Mouse (Mus musculus) urinary bladder, postnatal 4 days (tissue): ENCODE measurements around the gene Vat1.
"Not testable (repeated sequence)": the region's sequence is repeated elsewhere in the genome, so short reads cannot be mapped to it uniquely, and the experiment has no call there.

Experiments used
- DNase-seq, 2 experiments: peaks; one replicate each; pipeline ENCODE4 v3.0.0; 2021 to 2022; ENCODE audit warnings: low spot score in 2 of 2

Gene Vat1

DNA sequence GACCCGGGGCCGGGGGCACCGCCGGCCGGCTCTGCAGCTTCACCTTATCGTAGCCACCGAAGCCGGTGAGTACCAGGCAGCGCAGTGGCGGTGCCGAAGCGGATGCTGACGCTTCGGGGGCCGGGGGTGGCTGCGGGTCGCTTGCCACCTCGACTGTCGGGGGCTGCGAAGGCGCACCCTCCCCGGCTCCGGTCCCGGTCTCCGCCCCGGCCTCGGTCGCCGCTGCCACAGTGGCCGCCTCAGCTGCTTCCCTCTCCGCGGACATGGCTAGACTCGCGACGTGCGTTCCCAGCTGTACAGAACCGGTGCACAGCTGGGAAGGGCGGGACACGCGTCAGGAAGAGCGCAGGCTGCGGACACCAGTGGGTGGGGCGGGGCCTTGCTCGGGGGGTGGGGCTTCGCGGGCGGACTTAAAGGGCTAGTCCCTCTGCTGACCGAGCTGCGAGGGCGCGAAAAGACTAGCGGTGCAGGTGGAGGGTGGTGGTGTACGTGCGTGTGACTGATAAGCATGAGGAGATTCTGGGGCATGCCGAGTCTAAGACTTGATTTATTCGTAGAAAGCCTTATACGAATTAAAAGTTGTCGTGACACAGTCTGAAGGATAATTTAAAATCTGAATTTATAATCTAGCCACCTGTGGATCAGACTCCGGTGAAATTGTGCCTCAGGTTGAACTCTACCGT is at the start of gene Vat1:
TSS of gene Vat1 (minus strand) at position 362 of the 683 bp plus-strand sequence.
- peak; percentile 70 to 77 for DNase-seq

DNA sequence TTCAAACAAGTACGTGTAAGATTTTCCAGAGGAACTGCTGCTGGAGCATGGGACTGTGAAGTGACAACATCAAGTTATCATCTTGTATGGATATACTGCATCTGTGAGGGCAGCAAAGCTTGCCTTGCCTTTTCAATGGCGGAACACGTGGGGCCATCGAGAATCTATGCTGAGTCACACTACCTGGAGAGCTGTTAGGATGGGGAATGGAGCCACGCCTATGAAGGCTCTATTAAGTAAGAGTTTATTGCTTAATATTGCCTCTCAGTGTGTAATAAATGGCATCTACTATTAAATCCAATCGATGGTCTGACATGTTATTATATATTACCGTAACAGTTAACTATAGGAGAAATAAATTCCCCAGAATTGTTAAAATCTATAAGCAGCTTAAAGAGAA is 41.1 kb upstream of the Vat1 start:
- DNase-seq: no peak

DNA sequence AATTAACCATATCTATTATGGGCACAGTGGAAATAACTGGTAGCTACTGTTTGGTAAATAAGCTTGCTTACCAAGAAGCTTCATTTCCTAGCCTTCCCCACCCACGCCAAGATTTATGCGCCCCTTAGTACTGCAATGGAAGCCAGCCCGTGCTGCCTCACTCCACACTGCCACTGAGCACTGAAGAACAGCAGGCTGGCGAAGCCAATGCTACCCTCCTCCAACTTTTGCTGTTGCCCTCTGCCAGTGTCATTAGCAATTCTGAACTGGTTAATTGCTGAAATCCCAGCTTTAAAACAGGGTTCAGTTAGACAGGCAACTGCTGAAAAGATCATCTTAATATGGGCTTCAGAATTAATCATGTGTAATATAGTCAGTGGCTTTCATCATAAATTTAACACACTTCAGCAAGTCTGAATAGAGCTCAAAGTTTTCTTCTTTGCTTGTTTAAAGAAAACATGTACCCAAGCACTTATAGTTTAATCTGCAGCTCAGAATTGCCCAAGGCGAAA is 40.3 kb upstream of the Vat1 start:
- DNase-seq: no peak

DNA sequence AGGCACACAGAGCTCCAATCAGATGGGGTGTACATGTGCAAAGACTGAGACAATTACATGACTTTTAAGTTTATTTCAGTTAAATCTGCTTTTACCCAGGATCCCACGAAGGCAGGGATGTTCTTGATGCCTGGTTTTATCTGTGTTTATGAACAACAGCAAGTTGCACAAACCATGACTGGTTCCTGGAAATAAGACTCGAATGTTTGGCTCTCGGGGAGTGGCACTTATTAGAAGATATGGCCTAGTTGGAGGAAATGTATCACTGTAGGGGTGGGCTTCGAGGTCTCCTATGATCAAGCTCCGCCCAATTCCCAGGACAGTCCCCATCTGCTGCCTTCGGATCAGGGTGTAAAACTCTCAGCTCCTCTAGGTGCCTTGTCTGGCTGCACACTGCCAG is 20.1 kb upstream of the Vat1 start:
- DNase-seq: no peak

DNA sequence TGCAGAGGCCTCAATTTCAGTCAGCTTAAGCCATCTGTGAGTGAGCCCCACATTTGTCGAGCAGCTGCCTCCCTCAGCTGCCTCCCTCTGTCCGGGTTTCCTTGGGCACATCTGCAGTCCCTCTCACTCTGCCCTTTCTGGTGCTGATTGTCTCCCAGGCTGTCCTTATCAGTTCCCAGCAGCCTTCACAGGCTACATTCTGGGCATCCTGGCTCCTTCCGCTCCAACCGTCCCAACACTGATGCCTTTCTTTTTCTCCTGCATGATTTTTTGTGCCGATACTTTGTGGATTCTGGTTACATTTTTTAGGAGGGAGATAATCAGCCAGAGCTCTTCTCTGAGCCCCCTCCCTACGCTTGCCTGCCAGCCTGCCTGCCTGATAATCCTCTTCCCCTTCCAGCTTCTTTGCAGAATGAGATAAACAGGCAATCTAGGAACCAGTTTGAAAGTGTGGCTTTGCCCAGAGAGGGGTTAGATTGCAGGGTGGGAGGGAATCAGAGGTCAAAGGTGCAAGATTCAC is 19.5 kb upstream of the Vat1 start:
- no peak for DNase-seq

DNA sequence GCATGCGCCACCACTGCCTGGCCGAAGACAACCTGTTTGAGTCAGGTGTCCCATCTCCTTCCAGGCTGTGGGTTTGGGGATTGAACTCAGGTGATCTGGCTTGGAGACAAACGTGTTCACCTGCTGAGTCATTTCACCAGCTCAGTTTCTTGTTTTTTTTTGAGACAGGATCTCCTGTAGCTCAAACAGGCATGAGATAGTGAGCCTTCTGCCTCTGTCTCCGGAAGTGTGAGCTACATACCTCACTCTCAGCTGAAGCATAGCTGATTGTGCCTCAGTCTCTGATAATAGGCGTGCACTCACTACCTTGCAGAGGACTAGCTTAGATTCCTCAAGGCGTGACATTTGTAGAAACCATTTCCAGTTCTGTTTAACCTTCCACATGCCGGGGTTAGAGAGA is 18.8 kb upstream of the Vat1 start:
- DNase-seq: no peak

DNA sequence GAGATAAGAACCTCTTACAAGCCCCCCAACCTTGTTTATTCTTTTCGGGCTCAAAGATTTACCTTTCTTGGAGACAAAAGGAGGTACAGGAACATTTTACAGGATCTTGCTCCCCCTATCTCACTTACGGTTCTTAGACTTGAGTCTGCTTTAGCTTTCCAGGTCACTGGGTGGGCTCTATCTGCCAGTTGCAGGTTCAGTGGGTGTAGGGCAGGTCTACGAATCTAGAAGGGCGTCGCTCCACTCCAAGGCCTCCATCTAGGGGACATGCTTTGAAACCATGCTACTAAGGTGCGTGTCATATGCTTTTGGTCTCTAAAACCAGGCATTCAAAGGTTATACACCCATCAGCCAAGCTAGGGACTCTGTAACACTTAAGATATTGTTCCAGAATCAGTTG is 18.2 kb upstream of the Vat1 start:
- no peak for DNase-seq

DNA sequence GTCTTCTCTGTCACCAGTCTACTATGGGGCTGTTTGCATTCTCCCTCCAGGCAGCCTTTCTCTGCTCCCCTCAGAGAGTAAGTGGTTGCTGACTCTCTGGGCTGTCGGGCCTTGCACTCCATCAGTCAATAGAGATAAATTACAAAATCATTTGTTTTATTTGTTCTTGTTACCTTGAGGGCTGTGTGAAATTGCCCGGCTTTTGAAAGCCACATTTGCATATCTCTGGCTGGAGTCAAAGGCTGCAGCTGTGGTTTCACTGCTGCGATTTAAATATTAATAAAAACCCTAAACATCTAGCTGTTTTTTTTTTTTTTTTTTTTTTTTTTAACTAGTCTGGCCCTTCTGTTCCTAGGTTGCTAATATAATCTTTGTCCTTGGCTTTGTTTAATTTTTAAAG is 17.8 kb upstream of the Vat1 start:
- no peak for DNase-seq

DNA sequence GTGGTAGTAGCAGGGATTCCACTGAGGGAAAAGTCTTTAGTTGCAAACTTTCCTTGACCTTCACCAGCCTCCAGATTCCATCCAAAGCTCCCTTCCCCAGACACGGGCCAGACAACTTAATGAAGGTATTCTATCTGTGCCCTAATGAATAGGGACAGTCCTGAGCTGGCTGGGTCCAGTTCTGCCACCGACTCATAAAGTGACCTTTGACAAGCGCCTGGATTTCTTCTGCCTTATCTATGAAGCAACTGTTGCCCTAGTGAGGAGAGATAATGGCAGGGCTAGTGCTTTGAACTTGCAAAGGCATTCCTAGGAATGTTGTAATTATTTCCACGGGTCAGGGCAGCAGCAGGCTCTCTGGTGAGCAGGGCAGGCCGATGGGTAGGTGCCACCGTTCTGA is 14.9 kb upstream of the Vat1 start:
- no peak for DNase-seq

DNA sequence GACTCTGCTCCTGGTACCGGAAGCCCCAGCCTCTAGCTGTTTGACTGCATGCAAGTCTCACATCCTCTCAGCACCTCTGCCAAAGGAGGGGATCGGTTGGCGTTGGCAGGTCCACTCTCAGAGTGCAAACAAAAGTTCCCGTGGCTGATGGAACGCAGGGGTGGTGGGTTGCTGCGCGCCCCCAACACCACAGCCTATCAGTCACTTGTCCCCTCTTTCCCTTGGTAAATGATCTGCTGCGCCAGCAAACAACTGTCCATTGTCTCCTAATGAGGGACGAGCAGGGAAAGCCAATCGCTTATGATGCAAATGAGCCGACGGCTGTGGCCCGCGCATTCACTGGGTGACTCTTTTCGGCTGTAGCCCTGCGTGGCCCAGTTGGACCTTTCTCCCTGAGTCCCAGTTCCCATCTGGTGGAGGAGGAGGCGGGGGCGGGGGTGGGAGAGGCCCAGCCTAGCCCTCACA is 13.2 kb upstream of the Vat1 start:
- no peak for DNase-seq

DNA sequence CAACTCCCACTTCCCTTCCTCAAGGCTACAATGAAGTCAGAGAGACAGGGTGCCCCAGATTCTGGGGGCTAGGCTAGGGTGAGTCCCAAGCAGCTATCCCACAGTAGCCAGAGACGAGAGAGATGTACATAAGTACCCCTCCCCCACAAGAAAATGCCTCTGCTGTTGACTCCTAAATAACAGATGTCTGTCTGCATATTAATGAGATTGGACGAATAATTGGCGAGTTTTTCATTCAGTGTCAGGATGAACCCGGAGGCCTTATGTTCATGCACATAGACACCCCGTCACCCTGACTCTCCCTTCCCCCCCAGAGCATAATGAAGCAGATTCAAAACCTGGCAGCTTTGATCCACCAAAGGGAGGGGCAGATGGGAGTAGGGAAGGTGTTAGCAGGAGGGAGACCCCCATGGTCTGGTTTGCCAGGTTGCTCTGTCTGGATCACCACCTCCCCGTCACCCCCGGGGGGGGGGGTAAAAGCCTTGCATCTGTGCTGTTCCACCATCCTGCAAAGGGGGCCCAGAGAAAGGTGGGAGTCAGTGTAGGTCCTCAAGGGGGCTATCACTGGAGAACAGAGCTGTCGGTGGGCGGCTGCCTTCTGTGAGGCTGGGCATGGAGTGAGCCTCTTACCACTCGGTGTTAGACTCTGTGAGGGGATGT is 11.7 kb upstream of the Vat1 start:
- no peak for DNase-seq

DNA sequence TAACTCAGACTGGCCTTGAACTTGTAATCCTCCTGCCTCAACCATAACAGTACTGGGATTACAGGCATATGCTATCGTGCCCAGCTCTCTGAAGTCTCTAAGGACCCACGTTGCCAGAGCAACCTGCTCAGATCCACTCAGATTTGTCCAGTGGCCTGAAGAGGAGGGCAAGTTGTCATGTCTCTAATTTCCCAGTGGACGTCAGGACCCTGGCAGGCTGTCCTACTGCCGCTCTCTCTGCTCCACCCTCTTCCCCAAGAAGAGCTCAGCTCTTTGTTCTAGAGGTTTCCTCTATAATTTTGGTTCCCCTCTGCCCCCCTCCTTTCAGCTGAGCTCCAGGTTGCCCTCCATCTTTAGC is 11.1 kb upstream of the Vat1 start:
- DNase-seq: no peak

DNA sequence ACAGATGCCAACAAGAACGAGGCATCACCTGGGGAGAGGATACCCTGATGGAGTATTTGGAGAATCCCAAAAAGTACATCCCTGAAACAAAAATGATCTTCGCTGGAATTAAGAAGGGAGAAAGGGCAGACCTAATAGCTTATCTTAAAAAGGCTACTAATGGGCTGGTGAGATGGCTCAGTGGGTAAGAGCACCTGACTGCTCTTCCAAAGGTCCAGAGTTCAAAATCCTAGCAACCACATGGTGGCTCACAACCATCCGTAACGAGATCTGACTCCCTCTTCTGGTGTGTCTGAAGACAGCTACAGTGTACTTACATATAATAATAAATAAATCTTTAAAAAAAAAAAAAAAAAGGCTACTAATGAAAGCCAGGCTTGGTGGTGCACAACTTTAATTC is 10.3 kb upstream of the Vat1 start:
- not testable (repeated sequence) for DNase-seq

DNA sequence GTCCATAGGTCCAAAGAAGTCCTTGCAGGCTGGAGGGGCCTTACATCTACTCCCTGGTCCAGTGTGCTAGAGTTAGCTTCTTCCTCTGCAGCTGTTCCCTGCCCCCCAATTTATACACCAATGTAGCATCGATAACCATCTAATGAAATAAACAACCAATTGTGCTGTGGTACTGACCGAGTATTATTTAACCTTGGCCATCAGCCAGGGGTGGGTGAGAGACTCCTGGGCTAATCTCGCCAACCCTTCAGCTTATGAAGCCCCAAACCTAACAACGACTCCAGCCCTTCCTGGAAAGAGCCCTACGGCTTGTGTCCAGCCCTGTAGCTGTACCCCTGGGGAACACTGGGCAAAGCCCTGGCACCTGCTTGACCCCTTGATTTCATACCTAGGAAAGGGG is 8.3 kb upstream of the Vat1 start:
- DNase-seq: no peak

DNA sequence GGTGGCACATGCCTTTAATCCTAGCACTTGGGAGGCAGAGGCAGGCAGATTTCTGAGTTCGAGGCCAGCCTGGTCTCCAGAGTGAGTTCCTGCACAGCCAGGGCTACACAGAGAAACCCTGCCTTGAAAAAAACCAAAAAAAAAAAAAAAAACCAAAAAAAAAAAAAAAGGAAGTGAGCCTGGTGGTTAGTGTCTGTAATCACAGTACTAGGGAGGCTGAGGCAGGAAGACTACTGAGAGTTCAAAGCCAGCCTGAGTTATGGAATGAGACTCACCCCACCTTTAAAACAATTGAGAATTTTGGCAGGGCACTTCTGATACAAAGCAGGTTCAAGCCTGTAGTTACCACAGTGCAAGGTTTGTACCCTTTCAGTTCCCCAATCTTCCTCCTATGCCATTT is 7.7 kb upstream of the Vat1 start:
- DNase-seq: not testable (repeated sequence)

DNA sequence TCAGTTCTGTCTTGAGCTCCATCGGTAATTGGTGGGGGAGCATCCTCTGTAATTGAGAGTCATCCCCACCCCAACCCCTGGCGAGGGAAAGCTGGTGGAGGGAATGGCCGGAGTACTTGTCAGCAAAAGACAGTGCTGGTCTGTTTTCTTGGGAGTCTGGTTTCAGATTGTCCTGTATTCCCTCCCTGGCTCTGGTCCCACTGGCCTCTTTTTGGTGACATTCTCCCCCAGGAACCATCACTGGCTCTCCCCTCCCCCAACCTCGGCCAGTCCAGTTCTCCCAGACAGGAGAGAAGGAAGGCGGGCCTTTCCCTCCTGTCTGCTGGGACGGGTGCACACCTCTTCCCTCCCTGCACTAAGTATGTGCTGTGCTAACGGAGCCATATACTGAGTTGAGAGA is 6.3 kb upstream of the Vat1 start:
- no peak for DNase-seq

DNA sequence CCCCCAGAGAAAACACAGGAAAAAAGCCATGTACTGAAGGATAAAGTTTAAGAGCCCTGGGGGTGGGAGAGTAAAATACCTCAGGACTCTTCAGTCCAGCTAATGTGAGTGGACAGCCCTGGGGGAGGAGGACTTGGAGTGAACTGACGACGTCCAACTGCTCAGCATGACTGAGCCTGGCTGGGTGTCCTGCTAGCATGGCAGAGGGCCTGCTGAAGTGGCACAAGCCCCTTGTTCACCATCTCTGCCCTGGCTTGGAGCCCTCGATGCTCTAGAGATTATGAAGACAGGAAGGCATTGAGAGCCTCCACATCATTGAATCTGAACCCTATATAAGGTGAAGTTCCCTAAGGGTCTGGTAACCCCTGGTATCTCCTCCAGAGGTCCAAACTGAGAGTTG is 5.9 kb upstream of the Vat1 start:
- no peak for DNase-seq

DNA sequence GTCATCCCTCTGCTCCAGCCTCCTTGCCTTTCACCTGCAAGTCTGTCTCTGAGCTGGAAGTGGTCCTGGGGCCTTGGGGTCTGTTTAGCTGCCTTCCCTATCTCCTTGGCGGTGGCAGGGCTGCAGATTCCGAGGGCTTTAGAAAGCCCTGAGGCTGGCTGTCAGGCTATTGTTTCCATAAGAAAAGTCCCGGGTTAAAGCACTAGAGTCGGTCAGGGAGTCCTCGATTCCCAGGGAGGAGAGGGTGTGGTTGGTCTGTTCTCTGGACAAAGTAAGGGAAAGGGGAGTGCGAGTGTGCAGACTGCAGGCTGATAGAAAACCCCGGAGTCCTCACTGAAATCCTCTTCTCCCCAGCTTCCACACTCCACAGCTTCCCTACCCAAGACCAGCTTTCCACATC is 4.2 kb upstream of the Vat1 start:
- no peak for DNase-seq

DNA sequence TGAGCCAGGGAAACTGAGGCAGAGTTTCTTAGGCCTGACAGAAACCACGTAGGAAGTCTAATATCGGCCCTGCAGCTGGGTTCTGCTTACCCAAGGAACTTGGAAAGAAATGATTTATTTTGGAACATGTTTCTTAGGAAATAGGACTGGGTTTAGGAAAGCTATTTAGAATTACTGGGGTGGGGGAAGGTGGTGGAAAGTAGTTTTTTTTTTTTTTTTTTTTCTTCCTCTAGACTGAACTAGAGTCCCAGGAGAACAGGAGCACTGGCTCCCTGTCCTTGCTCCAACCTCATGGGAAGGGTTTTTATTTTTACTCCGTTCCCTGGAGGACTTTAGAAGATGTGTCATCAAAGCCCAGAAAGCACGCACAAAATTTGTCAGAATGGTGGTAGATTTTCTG is 3.1 kb upstream of the Vat1 start:
- no peak for DNase-seq

DNA sequence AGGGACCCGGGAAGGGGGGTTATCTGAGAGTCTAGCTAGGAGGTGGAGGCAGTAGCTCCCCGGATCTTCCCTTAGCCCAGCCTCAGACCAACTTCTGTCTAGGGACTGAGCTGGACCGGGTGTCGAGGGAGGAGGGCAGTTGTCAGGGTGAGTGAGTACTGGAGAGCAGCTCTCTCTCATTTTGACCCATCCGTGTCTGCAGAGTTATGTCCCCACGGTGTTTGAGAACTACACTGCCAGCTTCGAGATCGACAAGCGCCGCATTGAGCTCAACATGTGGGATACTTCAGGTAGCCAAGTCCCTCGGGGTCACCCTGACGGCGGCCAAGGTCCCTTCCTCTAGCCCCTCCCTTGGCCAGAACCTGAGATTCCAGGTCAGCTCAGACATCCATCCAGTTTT is 2.7 kb upstream of the Vat1 start:
- no peak for DNase-seq

DNA sequence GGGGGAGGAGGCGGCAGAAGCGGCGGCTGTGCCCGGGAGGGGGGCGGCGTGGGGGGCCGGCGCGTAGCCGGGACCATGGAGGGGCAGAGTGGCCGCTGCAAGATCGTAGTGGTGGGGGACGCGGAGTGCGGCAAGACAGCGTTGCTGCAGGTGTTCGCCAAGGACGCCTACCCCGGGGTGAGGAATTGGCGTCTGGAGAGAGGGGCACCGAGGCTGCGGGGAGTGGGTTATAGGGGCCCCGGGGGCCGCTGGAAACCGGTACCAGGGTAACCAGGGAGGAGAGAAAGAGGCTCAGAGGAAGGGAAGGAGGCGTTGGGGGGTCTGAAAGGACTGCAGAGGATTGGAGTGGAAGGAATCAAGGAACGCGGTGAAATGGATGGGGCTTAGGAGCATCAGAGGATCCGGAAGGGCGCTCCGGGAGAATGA is 2.2 kb upstream of the Vat1 start:
- no peak for DNase-seq

DNA sequence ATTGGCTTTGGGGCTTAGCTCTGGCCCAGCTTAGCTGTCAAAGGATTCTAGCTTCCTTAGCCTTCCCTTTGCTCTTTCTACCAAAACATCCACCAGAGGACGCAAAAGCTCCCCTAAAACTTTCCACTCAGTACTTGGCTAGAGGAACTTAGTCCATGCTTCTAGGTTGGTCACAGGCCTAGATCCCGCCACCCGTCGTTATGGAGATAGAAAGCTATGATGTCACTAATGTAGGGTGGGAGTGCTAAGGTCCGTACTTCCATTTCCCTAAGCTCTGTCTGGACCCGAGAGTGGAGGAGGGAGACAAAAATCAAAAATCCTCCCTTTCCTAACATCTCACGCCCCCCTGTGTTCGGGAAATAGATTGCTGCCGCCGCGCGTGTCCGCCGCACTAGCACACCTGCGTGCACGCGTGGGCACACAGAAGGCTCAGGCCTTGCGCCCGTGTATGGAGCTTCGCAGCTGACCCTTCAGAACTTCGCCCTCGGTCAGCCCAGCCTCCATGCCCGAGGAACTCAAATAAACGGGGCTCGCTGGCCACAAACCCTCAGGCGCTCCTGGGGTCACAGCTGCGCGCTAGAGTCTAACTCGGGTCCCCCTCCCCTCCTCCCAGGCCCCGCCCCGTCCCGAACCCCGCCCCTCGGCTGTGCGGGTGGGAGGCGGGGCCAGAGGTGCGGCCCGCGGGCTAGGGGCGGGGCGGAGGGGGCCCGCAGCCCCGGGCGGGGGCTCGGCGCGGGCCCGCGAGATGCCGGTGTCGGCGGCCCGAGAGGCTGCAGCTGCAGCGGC is 1.6 kb upstream of the Vat1 start:
- DNase-seq: peak in 1 of 2 experiments; percentile 67

DNA sequence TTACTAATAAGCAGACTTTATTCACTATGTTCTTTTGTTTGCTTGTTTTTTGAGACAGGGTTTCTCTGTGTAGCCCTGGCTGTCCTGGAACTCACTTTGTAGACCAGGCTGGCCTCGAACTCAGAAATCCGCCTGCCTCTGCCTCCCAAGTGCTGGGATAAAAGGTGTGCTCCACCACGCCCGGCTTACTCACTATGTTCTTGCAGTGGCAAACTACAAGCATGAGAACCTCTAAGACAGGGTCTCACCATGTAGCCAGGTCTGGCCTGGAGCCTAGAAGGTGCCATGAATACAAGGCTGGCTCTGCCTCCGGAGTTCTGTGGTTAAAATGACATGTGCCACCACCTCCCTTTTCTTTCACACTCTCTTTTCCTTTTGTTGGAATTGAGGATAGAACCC is 521 bp upstream of the Vat1 start:
- not testable (repeated sequence) for DNase-seq
